Mouse (Mus musculus) inflammation-experienced regulatory T-cells, adult 6 months (primary cell): Measurements from ENCODE around the gene Gab1. TPM values are rescaled to one million over a fixed set of nuclear protein-coding genes. Genes with fewer than 3 reads are reported as not detected.

Experiments used
- ATAC-seq: one replicate; pipeline ENCODE4 v1.8.0; 2017
- polyA plus RNA-seq, 3 experiments: library from polyadenylated mRNA; unstranded; fragments of 100-300 nt; shearing (Covaris generic); gene quantifications; one replicate each; pipeline ENCODE4 v1.2.1; 2017

Gab1 gene
- polyA plus RNA-seq, 3 experiments from 2014 or later = not detected

- ATAC-seq = no peak
These were observed 36.4 kb downstream of the Gab1 start for GRCm38 (mm10) chr8:80843744-80844434.

DNA sequence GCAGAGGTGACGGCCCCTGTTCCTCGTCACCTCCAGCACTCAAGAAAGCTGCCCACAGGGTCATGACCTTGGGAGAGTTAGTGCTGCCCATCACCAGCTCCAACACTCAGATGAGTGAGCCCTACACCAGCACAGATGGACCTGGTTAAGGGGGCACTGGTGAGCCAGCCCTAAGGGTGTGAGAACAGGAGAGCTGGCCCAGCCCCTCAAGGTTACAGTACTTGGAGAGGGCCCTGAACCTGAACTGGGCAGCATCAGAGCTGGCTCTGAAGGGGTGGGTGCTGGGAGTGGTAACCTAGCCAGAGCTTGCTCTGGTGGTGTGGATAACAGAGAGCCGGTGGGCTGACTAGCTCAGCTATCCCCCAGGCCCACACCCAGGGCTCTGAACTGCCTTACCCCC lies 37.8 kb downstream of the Gab1 start:
- no peak for ATAC-seq

GRCm38 (mm10) chr8:80840090-80840489 lies 40.2 kb downstream of the Gab1 start:
- ATAC-seq = no peak

- ATAC-seq = no peak
These were observed 42.1 kb downstream of the Gab1 start for GRCm38 (mm10) chr8:80838199-80838598.

- ATAC-seq = no peak
These were observed 44.9 kb downstream of the Gab1 start for GRCm38 (mm10) chr8:80835401-80835800.

DNA sequence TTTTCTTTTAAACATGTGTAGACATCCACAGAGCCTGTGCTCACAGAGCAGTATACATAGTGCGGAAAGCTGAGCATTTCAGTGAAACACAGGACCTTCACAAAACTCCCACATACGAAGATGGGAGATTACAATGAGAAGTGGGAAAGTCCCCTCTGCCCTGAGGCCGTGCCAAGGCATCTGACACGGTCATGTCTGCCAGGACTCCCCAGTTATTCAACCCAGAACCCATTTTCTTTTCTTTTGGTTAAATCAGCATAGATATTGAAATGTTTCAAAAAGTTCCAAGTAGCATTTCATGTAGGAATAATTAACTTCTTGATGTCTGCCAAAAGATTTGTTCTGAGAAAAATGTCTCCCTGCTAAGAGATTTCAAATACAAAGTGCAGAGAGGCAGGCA lies 45.9 kb downstream of the Gab1 start:
- ATAC-seq = no peak

DNA sequence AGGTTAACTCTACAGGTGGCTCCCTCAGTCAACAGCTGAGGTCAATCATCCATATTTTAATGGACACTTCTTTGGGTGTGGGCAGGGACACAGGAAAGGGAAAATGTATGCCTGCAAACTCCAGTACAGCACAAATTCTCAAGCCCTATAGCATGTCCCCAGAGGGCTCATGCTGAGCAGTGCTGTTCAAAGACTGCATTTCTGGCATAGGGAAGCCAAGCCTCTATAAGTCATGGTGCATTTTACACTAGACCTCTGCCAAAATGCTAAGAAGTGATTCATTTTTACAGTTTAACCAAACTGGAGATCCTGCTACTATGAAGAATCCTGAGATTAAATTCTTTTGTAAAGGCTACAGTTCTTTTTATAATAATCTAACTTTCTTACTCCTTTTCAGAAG lies 47.8 kb downstream of the Gab1 start:
- no peak for ATAC-seq

- ATAC-seq = no peak
These were observed 48.3 kb downstream of the Gab1 start for GRCm38 (mm10) chr8:80831876-80832524.

GRCm38 (mm10) chr8:80830724-80831566 lies 49.4 kb downstream of the Gab1 start:
- ATAC-seq = no peak

GRCm38 (mm10) chr8:80830141-80830540 lies 50.2 kb downstream of the Gab1 start:
- no peak for ATAC-seq

- ATAC-seq = no peak
These were observed 53.3 kb downstream of the Gab1 start for GRCm38 (mm10) chr8:80826996-80827395.

GRCm38 (mm10) chr8:80825136-80825535 lies 55.2 kb downstream of the Gab1 start:
- no peak for ATAC-seq

DNA sequence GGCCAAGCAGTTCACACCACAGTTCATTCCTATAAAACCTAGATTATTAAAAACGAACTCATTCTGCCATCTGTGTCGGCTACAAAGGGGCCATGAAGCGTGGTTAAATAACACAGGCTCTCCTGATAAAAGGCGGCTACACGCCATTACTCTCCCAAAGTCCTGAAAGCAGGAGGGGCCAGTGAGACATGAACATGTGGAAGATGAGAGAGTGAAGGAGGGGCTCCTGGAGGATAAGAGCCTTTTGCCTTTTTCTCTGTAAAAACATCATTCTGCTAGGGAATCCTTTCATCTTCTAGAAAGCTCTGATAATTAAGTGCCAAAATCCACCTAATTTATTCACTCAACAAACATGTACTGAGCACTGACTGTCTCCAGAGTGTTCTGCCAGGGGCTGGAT lies 55.9 kb downstream of the Gab1 start:
- ATAC-seq = no peak

DNA sequence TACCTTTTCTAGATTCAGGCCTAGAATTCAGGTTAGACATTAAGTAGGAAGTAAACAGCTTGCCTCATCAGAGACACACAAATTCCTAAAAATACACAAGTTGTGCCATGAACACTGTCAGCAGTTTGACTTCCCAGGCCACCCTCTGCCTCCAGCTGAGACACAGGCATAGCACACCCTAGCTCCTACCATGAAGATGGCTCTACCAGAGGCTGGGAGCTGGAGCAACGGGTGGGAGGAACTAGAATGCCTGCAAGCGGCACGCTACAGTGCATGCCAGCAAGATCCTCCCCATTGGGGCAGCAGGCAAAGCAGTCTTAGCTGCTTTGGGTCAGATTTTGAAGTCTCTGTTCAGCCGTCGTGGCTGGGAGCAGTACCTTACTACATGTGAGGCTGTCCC lies 57.1 kb downstream of the Gab1 start:
- no peak for ATAC-seq

DNA sequence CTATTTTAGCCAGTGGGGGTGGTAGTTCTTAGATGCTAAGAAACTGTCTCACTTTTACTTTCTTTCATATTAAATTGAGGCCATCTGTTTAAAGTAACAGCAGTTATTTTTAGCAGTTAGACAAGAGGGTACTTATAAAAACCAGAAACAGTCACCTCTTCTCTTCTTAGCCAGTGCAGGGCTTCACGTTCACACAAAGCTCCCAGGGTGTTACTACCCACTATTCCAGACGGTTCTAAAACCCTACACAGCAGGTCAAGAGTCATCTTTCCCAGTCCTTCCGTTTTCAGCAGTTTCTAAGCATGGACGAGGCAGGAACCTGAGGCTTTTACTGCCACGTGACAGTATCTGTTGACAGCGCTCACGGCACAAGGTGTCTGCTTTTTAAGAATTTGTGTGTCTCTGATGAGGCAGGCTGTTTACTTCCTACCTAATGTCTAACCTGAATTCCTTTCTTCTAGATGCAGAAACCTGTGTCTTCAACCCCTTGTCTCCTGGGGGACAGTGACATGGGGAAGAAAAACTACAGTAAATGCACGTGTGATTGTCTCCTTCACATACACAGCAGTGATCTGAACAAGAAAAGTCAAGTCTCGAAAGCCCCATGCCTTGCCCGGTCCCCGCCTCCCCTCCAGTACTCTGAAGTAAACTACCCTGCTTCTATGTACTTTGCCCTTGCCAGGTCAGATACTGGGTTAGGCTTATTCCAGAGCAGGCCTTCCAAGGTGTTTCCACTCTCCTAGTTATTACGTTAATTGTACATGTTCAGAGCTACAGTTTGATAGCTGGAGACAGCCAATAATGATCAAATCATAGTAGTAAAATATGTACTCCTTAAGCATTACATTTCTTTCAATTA lies 58.7 kb downstream of the Gab1 start:
- no peak for ATAC-seq

DNA sequence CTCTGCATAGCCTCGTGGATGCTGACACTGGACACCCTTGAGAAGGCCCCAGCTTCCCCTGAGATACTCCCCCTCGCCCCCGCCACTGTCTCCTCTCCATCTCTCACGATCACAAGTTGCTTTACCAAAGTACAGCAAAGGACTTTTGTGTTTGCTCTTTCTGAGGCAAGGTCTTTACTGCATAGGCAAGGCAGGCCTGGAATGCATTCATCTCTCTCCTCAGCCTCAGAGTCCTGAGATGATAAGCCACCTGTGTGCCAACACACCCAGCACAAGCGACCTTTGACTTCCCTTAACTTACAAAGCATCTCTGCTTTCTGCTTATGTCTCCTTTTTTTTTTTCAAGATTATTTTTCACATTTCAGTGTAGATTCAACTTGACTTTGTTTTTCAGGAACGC lies 61.3 kb downstream of the Gab1 start:
- no peak for ATAC-seq

DNA sequence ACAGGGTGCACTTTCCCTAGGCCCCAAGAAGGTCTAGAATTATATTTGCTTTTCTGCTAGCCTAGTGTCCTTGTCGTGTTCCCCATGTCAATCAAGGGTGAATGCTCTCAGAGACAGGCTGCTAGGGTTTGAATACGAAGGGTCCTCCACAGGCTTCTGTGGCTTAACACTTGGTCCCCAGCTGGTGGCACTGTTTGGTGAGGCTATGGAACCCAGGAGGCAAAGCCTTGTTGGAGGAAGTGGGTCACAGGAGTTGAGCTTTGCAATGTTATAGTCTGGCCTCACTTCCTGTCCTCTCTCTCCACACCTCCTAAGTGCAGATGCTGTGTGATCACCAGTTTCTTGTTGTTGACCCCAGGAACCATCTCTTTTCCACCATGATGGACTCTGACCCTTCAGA lies 63.3 kb downstream of the Gab1 start:
- ATAC-seq = no peak

GRCm38 (mm10) chr8:80815179-80815578 lies 65.1 kb downstream of the Gab1 start:
- no peak for ATAC-seq

GRCm38 (mm10) chr8:80814087-80814791 lies 66.1 kb downstream of the Gab1 start:
- ATAC-seq = no peak

- ATAC-seq = no peak
These were observed 66.9 kb downstream of the Gab1 start for GRCm38 (mm10) chr8:80813439-80813838.

- ATAC-seq = no peak
These were observed 68.7 kb downstream of the Gab1 start for GRCm38 (mm10) chr8:80811591-80811991.

GRCm38 (mm10) chr8:80810916-80811315 lies 69.4 kb downstream of the Gab1 start:
- ATAC-seq = no peak
